Mouse (Mus musculus) heart, adult 18-20 months (tissue): ENCODE data around the gene Cntln. TPM values are rescaled to one million over a fixed set of nuclear protein-coding genes. Genes with fewer than 3 reads are reported as not detected.
A peak's percentile ranks its signal among the peaks of the same experiment; 100 is the strongest.

Experiments
- DNase-seq, 2 experiments: peaks; one replicate each; pipeline ENCODE4 v3.0.0; 2021 to 2022; ENCODE audit warnings: mixed read lengths in 1 of 2
- long read RNA-seq, 2 experiments: library from polyadenylated mRNA; stranded (forward); transcript quantifications; one replicate each; pipeline ENCODE4 v2.0.0; 2021
- total RNA-seq, 2 experiments: library from RNA; stranded (reverse); gene quantifications; 2 replicates each; pipeline ENCODE4 v1.2.3; 2021

Cntln gene
- 1 to 10 TPM; 2.0 to 2.3 TPM for total RNA-seq
- long read RNA-seq, experiment 1, partial matches to known transcripts = 2 of 4 reads
- long read RNA-seq, experiment 1, other reads (novel, unspliced or antisense) = 2 of 4 reads
- long read RNA-seq, experiment 2 = 0 reads

DNA sequence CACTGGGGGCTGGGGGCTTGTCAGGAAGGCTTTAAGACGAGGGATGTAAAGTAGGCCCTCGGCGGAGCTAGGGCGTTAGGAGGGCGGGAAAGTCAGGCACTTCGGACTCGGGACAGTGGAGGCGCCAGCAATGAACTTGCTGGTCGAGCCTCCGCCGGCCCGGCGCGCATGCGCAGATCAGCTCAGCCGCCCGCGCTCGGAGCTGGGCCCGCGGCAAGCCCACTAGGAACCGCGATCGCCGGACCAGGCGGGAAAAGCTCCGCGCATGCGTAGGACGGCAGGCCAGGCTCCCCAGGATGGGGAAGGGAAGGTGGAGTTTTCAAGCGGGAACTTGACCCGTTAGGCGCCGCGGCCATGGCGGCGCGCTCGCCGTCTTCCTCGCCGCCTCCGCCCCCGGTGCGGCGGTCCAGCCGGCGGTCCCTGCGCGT lies at the start of gene Cntln:
TSS of gene Cntln (plus strand) at position 199 of the 428 bp plus-strand sequence.
- DNase-seq = peak; percentile 91 to 98

DNA sequence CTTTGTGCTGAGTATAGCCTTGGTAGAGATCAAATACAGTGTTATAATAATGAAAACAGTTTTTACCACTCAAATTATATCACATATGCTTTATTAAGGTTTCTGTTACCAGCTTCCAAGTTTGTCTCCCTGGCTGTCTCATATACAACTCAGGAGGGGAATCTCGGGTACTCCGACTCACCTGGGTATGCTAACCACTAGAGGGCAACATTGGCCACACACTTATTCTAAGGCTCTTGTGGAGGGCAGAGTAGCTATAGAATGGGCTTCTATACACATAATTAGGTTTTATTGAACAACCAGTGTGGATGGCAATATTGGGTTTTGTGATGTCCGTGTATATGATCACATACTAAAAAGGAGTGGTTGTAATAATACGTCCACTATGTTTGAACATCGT lies 47.1 kb upstream of the Cntln start:
- peak; percentile 15 to 20 for DNase-seq

DNA sequence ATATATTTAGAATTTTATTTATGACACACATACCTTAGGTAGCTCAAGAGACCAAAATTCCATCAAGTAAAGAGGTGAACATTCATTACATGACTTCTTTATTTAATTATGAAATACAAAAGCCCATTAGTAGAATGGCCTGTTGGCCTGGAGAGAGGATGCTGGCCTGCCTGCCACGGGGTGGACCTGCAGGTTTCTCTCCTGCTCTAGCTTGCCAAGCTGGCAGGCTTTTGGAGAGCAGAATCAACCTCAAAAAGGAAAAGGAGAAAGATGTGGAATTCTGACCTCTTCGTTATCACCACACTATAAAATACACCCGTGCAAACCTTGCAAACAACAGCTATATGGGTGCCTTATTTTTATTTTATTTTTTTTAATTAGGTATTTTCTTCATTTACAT lies 45.6 kb upstream of the Cntln start:
- no peak for DNase-seq

DNA sequence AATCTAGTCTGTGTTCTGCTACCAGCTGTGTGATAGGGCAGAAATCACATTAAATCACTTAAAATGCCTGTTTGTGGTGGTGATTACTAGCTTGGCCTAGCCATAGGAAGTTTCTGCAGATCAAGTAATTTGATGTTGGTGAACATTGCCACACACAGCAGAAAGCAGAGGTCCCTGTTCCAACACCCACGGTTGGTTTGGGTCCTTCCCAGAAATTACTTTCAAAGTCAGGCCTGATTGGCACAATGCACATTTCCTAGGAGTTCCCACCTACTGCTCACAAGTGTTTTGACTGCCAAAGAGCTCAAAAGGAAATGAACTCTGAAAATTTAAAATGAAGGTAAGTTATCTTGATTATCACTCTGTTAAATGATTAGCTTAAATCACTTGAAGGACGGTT lies 44.6 kb upstream of the Cntln start:
- no peak for DNase-seq

DNA sequence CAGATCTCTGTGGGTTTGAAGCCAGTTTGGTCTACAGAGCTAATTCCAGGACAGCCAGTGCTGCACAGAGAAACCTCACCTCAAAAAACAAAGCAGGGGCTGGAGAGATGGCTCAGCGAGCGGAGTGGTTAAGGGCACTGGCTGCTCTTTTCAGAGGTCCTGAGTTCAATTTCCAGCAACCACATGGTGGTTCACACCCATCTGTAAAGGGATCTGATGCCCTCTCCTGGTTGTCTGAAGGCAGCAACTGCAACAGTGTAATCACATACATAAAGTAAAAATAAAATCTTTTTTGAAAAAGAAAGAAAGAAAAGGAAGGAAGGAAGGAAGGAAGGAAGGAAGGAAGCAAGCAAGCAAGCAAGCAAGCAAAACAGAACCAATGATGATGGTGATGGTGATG lies 26.5 kb upstream of the Cntln start:
- no peak for DNase-seq

DNA sequence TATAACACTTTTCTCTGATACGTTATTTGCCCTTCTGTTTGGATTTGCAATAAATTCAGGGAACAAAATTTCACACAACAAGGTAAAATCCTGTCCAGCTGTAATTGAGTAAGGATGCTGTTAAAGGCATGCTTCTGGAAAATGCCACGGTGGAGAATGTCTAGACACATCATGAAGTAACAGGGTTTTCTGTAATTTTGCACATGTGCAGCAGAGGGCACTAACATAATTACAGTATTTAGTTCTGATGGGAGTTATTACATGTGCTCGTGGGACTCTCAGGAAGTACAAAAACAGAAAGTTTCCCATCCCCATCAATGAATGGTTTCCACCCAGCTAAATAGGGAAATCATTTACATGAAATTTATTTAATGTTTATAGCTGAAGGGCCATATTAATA lies 7.8 kb upstream of the Cntln start:
- peak; percentile 38 to 72 for DNase-seq

DNA sequence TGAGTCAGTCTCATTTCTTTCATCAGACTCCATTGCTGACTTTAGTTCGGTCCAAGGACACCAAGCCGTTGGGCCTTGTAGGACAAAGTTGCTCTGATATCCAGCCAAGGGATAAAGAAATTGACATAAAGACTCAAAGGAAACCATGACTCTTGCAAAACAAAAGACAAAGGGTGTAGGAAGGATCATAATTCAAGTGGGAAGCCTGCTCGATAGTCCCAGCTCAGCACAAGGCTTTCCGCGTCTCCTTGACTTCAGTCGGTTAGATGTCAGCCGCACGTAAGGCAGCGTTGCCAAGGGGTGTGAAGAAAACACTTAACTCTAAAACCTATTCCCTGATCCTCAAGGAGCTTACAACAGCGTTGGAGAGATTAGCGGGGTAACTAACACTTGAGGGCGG lies 463 bp upstream of the Cntln start:
- DNase-seq = no peak

DNA sequence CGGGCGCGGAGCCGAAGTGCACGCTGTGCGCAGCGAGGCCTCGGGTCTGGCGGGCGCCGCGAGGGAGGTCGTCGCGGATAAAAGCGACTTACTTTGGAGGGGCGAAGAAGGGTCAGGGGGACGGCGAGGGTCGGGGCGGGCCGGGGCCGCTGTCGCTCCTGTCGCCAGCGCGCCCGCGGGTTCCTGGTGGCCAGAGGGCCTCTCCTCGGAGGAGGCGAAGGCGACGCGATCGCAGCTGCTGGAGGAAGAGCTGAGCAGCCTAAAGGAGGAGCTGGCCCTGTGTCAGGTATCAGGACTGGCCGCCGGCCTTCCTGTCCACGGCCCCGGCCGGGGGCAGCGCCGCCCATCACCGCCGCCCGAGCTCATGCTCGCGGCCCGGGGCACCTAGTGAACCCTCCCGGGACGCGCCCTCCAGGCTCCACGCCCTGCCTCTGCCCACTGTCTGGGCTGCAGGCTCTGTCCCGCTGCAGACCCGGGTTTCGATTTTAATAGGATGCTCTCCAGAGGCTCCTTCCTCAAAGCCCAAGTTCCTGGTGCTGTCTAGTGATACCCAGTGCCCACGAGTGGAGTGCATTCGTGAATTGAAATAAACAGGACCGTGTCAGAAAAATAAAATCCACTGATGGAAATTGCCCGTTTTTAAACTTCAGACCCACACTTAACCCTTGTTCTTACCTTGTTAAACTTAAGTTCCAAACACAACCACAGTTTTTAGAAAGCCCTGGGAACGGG lies 596 bp downstream of the Cntln start:
- DNase-seq = peak; percentile 65 to 70

DNA sequence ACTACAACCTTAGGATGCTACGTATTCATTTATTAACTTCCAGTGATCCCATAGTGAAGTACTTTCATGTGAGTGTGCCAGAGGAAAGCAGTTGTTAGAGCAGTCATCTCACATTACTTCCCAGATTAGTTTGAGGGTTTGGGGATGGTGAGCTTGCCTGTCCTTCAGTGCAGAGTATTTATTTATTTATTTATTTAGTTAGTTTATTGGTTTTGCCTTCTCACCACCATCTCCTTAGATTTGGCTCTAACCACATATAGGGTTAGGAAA lies 1.1 kb downstream of the Cntln start:
- no peak for DNase-seq

DNA sequence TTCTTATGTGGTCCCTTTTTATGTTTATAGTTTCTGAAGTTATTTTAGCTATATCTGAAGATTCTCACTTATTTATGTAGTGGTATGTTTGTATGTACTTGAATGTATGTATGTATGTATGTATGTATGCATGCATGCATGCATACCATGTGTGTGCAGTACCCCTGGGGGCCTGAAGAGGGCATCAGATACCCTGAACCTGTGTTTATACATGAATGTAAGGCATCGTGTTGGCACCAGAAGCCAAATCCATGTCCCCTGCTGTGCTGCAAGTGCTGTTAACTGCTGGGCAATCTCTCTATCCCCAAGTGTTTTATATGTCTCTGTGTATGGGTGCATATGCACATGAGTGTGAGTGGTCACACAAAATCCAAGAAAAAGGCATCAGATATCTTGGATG lies 34.3 kb downstream of the Cntln start:
- DNase-seq = no peak

DNA sequence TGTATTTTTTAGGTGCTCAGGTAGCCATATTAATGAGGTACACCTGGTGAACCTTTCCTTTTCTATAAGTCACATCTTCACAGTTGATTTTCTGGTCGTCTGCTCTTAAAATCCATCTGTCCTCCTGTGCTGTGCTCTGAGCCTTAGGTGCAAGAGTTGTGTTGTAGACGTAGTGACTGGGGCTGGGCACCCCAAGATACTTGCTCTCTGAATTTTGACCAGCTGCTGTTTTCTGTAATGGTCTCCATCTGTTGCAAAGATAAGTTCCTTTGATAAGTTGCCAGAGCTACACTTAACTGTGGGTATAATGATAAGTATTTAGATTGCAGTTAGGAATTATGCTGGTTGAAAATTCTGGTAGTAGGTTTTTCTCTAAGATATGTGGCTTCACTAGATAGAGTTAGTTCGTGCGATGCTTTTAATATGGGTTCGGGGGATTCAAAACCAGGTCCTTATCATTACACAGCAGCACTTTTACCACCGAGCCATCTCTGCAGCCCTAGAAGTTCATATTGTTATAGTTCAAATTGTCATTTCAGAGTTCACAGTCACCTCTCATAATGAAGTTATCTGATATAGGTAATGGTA lies 50.3 kb downstream of the Cntln start:
- no peak for DNase-seq

DNA sequence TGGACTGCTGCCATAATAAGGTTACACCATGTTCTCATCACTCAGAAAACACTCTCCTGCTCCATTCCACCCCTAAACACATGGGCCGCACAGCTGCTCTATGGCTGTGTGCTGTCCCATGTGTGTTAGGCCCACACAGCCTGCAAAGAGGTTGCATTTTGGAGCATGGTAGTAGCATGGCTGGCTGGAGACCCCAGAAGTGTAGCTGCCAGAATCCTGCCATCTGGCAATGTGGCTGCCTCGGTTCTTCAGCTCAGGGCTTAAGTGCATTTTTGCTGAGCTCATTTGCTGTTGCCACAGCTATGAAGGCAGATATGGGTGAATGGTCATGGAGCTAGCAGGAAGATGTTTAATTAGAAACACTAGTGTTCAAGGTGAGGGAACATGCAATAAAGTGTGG lies 58.0 kb downstream of the Cntln start:
- no peak for DNase-seq

DNA sequence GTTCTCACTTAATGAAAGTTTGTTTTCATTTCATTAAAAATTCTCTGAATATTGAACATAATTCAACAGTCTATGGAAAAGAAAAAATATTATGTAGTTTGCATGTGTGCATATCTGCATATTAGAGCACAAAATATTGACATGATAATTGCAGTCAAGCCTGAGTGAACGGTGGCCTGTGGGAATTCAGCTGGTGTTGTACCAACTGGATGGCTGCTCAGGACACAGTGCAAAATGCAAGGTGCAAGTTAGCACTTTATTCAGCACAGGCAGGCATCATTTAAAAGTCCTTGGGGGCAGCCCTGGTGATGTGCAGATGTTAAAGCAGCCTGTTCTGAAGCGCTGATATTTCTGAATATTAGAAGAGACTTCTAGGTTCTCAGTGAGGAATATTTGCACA lies 58.5 kb downstream of the Cntln start:
- DNase-seq = no peak

DNA sequence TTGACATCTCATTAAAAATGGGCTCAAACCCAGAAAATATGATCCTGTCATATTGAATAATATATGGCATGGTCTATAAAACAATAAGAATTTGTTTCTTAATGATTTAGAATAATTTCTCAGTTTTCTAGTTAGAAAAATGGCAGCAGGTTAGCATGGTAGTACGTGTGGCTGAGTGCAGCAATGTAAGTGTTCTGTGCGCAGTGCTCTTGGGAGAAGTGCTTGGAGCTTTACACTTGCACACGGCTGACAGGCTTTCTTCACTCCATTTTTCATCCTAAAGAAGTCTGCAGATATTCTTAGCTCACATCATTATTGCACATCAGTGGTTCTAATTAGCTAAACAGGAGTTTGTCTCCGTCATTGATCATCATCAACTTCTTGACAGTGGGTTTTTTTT lies 60.0 kb downstream of the Cntln start:
- no peak for DNase-seq

DNA sequence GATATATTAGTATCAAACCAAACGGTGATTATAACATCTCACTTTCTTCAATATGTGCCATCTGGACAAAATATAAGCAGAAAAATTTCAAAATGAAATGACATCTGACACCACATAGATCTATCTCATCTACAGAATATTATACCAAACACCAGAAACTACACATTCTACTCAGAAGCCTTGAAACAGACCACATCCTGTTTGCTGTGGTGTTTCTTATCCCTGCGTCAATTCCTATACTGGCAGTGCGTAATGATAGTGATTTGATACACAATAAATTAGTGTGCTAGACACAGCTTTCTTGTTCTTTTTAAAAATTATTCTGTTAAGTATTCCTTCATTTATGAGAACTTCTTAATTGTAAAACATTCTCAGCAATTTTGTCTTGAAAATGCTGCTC lies 62.3 kb downstream of the Cntln start:
- no peak for DNase-seq

DNA sequence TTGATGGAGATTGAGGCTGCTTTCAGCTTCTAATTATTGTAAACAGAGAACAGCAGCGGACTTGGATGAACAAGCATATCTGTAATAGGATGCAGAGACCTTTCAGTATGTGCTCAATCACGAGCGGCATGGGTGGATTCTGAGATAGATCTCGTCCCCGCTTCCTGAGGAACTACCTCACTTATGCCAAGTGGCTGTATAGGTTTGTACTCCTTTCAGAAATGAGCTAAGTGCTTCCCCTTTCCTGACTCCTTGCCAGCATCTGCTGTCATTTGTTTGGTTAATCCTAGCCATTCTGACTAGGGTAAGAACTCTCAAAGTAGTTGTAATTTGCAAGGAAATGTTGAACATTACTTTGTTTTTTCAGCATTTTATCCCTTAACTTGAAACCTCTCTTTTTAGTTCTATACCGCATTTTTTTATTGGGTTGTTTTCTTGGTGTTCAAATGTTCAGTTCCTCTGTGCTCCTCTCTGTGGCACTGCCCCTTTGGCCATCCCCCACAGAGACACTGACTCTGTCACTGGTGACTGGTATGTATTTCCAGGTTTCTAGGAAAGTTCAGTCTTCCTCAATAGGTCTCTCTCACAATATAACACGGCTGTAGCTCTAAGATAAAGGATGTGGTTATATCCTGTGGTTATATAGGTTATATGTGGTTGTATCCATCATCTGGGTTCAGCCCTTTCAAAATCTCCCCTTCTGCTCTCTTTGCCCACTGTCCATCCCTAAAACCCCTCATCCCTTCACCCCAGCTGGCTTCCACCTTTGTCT lies 93.0 kb downstream of the Cntln start:
- no peak for DNase-seq

DNA sequence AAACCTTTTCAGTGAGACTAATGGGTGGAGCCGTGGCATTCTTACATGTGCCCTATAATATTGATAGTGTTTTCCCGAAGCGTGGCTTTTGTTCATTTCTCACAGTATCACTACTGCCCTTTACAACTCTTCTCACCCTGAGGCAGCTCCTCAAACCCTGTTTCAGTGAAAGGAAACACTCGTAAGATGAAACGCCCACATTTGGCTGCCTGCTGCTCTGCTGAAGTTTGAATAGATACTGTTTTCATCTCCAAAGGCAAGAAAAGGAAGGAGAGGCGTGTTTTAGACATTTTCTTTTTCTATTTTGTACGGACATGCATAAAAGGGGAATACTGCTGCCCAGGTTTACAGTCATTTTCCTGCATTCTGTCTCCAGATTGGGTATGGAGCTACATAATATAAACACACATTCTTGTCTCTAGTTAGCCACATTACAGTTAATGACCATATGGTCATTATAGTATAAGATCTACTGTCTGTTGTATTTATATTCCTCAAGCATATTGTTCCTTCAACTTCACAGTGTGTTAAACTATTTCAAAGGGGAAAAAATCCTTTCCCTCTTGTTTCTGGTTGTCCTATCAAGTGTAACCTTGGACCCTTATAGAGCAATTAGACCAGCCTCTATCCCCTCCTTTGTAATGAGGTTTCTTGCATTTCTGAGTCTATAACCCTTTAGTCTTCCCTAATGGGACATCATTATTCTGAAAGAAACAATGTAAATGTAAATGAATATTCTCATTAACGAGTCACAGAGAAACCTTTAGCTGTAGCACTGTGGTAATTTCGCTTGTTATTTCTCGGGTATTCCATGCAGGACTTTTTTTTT lies 111.6 kb downstream of the Cntln start:
- no peak for DNase-seq

DNA sequence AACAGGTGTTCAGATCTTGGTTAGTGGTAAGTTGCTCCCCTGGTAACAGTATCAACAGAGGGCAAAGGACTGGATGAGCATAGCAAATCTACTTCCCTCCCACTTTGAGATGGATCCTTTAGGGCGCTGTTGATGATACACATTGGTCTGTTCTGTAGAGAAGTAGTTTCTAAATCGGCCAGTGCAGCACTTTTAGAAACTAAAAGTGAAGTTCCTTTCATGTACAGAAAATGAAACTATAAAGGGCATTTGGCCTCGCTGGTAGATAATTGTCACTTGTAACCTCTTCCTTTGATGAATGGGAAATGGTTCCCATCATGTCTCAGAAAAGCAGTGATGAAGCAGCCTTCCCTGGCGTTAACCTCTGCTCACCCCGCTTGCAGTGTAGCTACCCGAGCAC lies 121.5 kb downstream of the Cntln start:
- DNase-seq = no peak

DNA sequence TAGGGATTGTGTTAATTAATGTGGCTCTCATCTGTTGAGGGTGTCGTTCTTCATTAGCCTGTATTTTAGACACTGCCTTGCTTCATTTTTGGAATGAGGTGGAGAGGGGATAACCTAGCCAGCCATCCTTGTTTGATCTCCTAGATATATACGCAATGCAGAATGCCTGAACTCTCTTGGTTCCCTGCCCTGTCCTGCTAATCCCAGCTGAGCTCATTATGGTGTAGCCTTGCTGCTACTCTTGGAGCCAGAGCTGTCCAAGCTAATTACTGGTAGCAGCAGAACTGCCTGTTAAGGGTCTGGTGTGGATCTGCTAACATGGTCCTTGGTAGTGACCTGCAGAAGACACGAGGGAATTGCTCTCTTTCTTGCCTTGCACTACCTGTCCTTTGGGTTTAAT lies 122.7 kb downstream of the Cntln start:
- DNase-seq = no peak

DNA sequence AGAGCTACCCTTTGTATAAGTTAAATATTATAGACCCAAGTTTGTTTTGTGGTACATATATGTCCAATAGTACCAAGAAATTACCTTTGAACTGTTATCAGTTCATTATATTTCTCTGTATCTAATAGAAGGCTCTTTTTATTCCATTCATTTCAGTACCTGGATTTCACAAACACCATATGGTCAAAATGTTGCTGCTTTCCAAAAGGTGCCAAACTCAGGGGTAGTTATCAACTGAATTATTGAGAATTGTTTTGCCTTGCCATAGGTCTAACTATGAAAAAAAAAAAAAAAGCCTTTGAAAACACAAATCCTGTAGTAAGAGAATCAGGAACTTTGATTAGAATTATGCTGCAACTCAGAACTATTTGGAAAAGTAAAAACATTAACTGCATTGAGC lies 126.7 kb downstream of the Cntln start:
- DNase-seq = no peak

DNA sequence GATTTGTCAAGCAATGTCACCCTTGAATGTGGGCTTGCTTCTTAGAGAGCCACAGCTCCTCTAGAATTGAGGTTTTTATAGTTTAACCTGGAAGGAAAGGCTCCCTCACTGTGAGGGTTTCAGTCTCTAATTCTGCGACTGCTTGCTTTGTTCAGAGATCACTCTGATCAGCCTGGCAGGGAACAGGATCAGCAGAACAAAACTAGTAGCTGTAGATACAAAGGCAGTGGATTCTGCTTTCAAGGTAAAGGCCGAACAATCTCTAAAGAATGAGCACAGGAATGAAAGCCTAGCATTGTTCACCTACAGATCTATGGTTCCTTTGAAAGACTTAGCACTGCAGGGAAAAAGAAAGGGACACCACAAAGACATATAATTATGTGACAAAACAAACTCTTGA lies 161.6 kb downstream of the Cntln start:
- no peak for DNase-seq

DNA sequence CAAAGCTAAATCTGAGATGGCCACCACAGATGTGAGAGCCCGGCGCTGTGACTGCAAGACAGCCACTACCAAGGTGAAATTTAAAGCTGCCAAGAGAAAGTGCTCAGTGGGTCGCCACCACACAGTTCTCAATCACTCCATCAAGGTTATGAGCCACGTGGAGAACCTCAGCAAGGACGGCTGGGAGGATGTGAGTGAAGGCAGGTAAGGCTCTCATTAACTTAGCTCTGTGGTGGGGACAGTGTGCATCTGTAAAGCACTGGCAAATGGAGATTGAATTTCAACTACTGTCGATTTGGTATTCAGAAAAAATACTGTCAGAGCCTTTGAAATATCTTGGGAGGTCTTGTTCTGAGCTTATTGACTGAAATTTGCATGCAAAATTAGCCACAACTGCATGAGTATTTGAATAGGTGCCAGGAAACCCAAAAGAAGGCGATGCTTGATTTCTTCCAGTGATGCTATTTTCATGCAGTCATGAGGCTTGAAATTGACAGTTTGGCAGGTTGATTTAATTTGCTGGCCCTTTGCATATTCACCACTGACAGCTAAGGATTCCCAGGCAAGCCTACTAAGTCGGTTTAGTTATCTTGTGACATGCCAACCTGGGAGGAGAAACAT lies 165.9 kb downstream of the Cntln start:
- DNase-seq = no peak
